Mouse (Mus musculus) liver, adult 2 months (tissue): ENCODE data around the gene Ralgps2.

Source experiments
- CTCF ChIP-seq: fragments of 200-500 bp; IDR thresholded peaks from 2 replicates; pipeline ENCODE4 v1.5.1; 2011; ENCODE audit warnings: low read depth, low read length, control low read depth
- POLR2A ChIP-seq: fragments of 200-500 bp; IDR thresholded peaks from 2 replicates; pipeline ENCODE4 v1.6.1; 2011; ENCODE audit warnings: low read length, control low read depth; ENCODE audit not compliant: insufficient read depth; ENCODE audit errors: extremely low read depth

DNA sequence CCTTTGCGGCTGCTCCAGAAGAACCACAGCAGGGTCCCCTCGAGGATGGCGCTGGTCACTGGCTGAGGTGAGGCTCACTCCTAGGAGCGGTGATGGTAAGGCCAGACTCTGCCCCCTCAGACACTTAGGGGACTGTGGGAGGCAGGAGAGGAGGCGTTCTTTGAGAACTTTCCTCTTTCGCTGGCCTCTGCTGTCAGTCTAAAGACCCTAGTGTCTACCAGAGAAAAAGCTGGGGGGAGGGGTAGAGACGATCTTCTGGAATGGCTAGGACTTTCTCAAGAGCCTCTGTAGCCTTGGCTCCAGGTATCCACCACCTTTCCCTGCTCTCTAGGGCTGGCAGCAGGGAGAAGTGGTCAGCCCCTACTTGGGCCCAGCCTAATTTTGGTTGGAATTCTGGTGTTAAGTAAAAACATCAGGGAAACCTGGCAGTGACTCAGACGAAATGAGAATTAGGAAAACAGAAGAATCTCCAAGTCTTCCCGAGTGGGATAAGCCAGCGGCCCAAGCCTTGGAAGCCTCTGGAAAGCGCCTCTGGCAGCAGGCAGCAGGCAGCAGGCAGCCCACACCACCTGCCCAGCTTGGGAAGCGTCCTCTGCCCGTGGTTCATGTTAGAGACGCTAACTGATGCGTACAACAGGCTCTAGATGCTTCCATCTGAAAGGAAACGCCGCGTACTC is 169.7 kb downstream of the Ralgps2 start:
- TF ChIP-seq POLR2A = no peak
- TF ChIP-seq CTCF = no peak
